Mouse (Mus musculus) ZHBTc4 (cell line): Measurements from ENCODE around the gene Gfpt1.
"Not testable (repeated sequence)": the region's sequence is repeated elsewhere in the genome, so short reads cannot be mapped to it uniquely, and the experiment has no call there.

Experiments used
- DNase-seq: peaks from one replicate; pipeline ENCODE4 v3.0.0-alpha.2; 2011; ENCODE audit warnings: low read depth, low spot score

The Gfpt1 gene

GRCm38 (mm10) chr6:87041431-87041830 is 1.2 kb upstream of the Gfpt1 start:
- DNase-seq, result no peak

DNA sequence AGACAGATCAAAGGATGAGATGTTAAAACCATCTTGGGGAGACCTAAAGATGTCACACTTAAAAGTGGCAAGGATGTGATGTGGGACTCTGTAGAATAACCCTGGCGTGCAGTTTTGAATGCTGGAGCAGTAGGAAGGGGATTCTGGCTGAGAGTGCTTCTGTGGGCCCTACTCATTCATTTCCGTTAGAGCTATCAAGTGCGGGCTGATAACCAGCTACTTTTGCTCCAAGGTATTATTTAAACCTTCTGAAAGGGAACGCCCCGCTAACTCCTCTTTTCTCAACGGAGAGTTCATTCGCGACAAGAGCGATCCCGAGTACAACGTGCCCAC is 676 bp upstream of the Gfpt1 start:
- DNase-seq, result no peak

DNA sequence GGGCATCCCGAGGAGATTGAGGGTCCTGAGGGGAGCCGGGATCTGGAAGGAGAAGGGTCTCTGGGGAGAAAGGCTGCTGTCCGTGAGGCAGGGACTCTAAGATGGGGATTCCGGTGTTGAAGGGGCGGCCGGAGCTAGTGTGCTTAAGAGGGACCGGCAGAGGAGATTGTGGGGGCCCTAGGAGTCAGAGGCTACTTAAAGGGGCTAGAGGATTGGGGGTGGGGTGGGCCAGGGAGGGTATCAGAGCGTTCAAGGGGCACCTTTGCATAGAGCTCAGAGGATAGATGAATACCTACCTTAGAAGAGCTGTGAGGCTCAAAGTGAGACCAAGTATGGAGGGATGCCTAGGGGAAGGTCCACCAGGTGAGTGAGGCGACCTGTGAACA is 478 bp downstream of the Gfpt1 start:
- no peak for DNase-seq

DNA sequence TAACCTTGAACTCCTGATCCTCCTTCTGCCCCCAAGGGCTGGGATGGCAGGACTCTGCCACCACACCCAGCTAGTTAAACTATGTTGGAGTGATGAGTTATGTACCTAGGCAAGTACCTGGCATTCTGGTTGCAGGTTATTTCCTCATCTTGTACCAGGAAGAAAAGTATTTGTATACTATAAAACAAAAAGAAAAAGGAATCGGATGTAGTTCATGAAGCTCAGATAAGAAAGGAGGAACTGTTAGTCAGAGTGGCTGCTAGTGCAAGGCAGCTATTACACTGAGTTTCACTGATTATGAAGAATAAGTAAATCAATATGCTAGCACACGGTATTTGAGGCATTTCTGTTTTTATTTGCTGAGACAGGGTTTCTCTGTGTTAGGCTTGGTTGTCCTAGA is 2.2 kb downstream of the Gfpt1 start:
- DNase-seq, result no peak

GRCm38 (mm10) chr6:87045507-87045906 is 2.9 kb downstream of the Gfpt1 start:
- DNase-seq, result no peak

DNA sequence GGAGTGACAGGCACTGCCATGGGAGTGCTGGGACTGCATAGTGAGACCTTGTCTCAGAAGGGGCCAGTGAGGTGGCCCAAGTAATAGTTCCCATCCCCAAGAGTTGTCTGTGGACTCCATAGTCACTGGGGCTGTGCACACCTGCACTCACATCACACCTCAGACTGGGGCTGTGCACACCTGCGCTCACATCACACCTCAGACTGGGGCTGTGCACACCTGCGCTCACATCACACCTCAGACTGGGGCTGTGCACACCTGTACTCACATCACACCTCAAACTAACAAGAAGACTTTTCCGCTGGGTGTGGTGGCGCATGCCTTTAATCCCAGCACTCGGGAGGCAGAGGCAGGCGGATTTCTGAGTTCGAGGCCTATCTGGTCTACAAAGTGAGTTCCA is 6.1 kb downstream of the Gfpt1 start:
- DNase-seq, result not testable (repeated sequence)

GRCm38 (mm10) chr6:87051886-87052425 is 9.3 kb downstream of the Gfpt1 start:
- no peak for DNase-seq

GRCm38 (mm10) chr6:87054193-87054592 is 11.5 kb downstream of the Gfpt1 start:
- no peak for DNase-seq

DNA sequence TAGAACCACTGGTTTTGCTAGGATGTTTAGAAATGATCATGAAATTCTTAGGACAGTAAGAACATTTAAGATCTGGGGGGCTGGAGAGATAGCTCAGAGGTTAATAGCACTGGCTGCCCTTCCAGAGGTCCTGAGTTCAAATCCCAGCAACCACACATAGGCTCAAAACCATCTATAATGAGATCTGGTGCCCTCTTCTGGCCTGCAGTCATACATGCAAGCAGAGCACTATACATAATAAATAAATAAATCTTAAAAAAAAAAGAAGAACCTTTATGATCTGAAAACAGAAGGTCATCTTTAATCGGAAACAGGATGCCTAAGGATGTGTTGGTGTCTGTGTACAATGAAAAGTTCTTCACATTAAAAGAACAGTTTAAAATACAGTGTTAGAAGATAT is 17.1 kb downstream of the Gfpt1 start:
- DNase-seq, result no peak

GRCm38 (mm10) chr6:87063586-87063985 is 20.9 kb downstream of the Gfpt1 start:
- DNase-seq, result no peak

DNA sequence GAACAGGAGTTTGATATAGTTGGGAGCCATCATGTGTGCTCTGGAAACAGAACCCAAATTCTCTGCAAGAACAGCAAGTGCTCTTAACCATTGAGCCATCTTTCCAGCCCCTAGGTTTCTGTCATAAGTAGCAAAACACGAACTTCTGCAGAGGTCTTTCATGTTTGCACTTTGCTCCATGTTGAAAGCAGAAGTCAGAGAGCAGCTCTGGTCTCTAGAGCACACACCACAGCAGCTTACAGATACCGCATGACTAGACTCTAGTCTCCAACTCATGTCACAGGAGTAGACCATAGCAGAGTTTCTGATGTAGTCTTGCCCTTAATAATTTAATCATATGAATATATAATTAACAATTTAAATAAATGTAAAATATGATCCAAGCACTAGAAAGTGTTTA is 25.6 kb downstream of the Gfpt1 start:
- no peak for DNase-seq

DNA sequence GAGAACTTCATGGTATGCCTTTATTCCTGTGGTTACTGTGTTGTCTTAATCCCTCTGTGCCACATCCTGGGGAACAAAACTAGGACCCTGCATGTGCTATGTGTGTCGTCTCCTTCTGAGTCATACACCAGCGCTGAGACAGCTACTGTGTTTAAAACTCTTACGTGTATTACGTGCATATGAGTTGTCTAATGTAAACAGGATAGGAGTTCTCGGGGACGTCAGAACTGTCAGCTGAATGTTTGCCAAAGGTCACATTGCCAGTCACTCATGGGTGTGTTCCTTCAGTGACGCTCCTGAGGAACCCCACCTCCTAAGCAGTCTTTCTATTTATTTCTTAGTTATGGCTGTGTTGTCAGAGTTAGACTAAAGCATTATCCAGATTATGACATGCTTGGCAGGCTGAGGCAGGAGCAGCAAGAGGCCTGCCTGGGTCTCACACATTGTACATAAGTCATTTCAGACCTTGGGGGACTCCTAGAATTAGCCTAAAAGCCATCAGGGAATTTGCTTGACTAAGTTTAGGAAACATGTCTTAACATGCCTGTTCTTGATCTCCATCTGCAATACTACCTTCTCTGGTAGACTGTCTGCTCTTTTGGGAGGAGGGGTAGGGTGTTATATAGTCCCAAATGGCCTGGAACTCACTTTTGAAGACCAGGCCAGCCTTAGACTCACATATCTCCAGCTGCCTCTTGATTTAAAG is 26.7 kb downstream of the Gfpt1 start:
- DNase-seq, result no peak

GRCm38 (mm10) chr6:87070641-87071040 is 28.0 kb downstream of the Gfpt1 start:
- DNase-seq, result no peak

DNA sequence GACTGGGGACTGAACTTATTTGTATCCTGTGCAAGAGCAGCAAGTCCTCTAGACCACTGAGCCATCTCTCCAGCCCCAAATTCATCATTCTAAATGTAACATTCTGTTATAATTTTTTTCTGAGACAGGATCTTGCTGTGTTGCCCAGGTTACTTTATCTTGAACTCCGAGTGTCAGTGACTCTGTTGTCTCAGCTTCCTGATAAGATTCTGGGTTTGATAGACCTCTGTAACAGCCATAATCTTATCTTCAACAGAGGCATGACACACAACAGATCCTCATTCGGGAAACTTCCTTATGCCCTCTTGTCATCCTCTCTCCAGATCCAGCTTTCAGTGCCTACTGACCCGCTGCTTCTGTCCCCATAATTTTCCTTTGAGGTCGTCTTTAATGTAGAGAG is 30.1 kb downstream of the Gfpt1 start:
- DNase-seq, result no peak

- no peak for DNase-seq
Measured at GRCm38 (mm10) chr6:87075092-87075685, 32.5 kb downstream of the Gfpt1 start.

- DNase-seq, result no peak
Measured at GRCm38 (mm10) chr6:87079457-87079856, 36.8 kb downstream of the Gfpt1 start.

- no peak for DNase-seq
Measured at GRCm38 (mm10) chr6:87085026-87085425, 42.4 kb downstream of the Gfpt1 start.

GRCm38 (mm10) chr6:87088356-87088755 is 45.7 kb downstream of the Gfpt1 start:
- no peak for DNase-seq

- no peak for DNase-seq
Measured at GRCm38 (mm10) chr6:87090877-87091276, 48.2 kb downstream of the Gfpt1 start.

DNA sequence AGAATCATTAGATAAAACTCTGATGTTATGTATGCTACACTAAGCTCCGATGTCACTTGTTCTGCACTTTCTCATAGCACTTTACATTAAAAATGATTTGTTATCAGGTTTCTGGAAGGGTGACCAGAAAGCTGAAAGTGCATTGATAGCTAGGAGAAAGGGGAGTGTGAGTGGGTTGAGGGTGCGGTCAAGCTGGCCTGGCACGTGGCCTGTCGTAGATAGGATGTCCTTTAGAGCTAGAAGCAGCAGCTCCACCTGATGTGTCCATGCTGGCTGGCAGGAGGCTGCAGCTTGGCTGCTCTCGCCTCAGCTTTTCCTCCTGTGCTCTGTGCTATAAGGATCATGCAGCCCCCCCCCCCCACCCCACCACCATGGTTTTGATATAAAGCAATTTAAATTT is 49.8 kb downstream of the Gfpt1 start:
- DNase-seq, result no peak

- not testable (repeated sequence) for DNase-seq
Measured at GRCm38 (mm10) chr6:87093631-87094030, 51.0 kb downstream of the Gfpt1 start.

DNA sequence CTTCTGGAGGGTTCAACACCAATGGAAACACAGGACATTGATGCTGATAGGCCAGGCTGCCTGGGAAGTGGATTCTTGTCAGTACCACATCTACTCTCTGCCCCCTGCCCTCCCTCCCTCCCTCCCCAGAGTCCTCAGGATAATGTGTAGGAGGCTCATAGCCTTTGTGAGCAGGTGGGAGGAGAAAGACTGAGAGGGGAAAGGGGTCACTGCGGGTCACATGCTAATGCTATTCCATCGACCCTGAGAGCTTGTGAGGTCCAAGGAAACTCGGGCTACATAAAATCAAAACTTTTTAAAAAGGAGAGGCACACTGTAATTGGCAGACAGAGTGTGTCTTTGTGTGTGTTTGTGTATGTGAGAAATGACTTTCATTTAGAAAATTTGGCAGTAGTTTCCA is 56.6 kb downstream of the Gfpt1 start:
- DNase-seq, result no peak

DNA sequence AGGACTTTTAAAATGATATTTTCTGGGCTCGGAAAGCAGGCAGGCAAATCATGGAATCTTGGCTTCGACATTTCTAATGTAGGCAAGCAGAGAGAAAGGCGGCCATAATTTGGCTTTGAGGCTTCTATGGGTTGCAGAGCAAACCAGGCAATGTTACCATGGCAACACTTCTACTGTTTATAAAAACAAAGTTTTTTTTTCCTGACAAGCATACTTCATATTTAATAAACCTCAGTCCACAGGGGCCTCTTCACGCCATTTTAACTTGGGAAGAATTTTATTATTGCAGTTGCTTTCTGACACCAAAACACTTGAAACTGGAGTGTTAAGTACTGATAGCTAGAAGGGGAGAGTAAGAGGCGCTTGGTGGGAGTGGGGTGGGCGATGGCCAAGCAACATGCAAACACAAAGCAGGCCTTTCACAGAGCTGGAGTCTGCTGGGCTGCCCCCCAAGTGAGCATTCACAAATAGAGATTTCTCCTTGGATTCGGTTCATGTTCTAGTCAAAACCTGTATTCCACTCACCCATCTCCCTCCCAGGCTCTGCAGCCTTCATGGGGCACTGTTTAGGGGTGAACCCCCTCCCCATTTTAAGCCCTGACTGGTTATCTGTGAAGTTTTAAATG is 57.1 kb downstream of the Gfpt1 start:
- no peak for DNase-seq
